Mouse (Mus musculus) cerebellum, adult 11 months (tissue): ENCODE measurements around the gene Tmco1.
"Not testable (repeated sequence)": the region's sequence is repeated elsewhere in the genome, so short reads cannot be mapped to it uniquely, and the experiment has no call there.

Source experiments
- DNase-seq: peaks from one replicate; pipeline ENCODE4 v3.0.0; 2022

The Tmco1 gene

DNA sequence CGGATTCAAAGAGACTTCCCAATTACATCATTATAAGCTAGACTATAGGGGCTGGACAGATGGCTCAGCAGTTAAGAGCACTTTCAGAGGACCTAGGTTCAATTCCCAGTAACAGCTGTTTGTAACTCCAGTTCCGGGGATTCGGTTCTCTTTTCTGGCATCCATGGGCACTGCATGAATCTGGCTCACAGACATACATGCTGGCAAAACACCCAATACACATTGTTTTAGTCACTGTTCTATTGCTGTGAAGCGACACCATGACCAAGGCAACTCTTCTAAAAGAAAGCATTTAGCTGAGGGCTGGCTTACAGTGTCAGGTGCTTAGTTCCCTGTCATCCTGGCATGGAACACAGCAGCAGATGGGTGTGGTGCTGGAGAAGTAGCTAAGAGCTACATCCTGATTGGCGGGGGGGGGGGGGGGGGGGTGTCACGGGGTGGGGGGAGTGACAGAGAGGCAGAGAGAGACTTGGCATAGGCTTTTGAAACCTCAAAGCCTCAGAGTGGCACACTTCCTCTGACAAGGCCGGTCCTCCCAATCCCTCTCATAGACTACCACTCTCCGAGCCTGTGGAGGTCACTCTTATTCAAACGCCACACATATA lies 31.1 kb downstream of the Tmco1 start:
- no peak for DNase-seq

DNA sequence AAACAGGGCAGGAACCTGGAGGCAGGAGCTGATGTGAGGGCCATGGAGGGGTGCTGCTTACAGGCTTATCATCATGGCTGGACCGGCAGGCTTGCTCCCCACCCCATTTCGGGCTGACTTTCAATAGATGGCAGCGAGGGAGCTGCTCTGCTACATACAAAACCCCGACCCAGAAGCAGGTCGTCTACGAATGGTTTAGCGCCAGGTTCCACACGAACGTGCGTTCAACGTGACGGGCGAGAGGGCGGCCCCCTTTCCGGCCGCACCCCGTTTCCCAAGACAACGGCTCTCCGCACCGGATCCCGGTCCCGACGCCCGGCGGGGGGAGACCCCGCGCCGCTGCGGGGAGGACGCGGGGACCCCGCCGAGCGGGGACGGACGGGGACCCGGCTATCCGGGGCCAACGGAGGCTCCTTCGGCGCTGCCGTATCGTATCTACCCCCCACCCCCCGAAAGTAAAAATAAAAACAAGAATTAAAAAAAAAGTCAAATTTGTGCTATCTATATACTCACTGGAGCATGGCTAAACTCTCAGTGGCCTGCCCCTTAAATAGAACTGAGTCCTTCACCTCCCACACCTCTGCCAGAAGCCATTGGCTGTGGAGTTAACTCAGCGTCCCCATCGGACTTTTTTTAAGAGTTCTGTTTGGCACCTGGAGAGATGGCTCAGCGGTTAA lies 32.1 kb downstream of the Tmco1 start:
- DNase-seq = no peak

DNA sequence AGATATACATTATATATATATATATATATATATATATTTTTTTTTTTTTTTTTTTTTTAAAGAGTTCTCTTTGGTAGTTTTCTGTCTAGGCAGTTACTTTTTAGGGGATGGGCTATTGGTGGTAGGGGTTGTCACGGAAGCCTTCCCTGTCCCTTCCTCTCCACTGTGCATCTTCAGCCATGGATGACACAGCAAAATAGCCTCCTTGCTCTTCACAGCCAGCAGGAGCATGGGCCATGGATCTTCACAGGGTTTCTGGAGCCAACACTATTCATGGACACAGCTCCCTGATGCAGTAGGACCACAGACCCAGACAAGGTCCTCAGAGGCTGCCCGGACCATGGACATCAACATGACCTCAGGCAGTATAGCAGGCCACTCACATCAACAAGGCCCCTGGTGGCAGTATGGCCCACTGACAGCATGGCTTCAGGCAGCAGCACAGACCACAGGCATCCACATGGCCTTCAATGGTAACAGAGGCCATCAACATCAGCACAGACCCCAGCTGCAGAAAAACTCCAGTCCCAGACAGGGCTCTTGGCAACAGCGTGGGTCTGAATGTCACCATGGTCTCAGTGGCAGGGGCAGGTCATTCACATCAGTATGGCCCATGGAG lies 32.8 kb downstream of the Tmco1 start:
- no peak for DNase-seq

DNA sequence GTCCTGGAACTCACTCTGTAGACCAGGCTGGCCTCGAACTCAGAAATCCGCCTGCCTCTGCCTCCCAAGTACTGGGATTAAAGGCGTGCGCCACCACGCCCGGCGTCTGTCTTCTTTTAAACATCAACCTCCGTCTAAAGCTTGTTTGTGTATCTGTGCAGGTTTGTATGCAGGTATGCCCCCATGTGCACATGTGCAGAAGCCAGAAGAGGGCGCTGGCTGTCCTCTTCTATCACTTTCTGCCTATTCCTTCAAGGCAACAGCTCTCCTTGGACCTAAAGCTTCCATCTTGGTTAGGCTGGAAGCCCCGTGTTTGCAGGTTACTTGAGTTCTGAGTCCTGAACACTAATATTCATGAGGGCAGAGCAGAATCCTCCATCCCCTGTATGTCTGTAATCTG lies 34.7 kb downstream of the Tmco1 start:
- no peak for DNase-seq

DNA sequence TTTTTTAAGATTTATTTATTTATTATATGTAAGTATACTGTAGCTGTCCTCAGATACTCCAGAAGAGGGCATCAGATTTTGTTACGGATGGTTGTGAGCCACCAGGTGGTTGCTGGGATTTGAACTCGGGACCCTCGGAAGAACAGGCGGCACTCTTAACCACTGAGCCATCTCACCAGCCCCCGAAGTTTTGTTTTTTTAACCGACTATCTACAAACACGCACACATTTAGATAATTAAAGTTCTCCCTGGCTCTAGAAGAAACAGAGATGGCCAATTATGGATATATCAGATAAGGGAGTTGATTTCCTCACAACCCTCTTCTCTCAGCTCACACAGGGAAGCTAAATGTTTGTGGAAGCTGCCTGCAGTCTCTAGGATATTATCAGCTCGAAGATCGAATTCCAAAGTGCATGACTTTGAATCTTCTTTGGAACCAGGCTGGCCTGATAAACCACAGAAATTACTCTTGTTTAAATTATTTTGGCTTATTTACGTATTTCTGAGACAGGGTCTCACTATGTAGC lies 37.9 kb downstream of the Tmco1 start:
- DNase-seq = not testable (repeated sequence)

DNA sequence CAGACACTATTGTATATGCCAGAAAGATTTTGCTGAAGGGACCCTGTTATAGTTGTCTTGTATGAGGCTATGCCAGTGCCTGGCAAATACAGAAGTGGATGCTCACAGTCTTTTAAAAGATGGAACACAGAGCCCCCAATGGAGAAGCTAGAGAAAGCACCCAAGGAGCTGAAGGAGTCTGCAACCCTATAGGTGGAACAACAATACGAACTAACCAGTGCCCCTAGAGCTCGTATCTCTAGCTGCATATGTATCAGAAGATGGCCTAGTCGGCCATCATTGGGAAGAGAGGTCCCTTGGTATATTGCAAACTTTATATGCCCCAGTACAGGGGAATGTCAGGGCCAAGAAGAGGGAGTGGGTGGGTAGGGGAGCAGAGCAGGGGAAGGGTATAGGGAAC lies 41.0 kb downstream of the Tmco1 start:
- DNase-seq = not testable (repeated sequence)

DNA sequence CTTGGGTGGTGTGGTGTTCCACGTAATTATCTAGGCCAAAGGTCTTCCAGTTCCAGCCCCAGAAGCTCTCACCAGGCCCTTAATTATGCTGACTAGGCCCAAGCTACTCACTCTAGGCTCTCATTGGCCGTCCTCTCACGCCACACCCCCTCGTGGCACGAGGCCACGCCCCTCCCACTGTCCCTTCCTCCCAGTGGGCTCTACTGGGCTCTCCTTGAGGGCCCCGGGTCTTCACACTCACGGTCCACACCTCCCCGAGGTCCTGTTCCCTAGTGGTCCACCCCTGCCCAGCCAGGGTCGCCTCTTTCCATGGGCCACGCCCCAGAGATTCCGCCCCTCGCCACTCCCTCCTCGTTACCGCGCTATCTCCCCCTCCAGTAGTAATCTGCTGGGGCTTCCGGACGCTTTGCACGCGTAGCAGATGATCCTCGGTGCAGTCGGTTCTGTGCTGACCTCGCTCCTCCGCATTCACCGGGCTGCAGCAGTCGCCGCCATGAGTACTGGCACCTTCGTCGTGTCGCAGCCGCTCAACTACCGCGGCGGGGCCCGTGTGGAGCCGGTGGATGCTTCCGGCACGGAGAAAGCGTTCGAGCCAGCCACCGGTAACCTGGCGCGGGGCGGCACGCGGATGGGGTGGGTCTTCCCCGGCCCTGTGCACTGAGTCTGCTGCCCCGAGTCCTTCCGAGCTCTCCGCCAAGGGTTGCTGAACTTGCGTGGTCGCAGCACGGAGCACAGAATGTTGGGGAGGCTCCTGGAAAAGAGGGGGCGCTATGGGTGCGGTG lies 41.8 kb downstream of the Tmco1 start, which contains the start of gene Aldh9a1:
Aldh9a1 (plus strand) TSS at position 177 of the 782 bp plus-strand sequence.
- peak; percentile 86 for DNase-seq

DNA sequence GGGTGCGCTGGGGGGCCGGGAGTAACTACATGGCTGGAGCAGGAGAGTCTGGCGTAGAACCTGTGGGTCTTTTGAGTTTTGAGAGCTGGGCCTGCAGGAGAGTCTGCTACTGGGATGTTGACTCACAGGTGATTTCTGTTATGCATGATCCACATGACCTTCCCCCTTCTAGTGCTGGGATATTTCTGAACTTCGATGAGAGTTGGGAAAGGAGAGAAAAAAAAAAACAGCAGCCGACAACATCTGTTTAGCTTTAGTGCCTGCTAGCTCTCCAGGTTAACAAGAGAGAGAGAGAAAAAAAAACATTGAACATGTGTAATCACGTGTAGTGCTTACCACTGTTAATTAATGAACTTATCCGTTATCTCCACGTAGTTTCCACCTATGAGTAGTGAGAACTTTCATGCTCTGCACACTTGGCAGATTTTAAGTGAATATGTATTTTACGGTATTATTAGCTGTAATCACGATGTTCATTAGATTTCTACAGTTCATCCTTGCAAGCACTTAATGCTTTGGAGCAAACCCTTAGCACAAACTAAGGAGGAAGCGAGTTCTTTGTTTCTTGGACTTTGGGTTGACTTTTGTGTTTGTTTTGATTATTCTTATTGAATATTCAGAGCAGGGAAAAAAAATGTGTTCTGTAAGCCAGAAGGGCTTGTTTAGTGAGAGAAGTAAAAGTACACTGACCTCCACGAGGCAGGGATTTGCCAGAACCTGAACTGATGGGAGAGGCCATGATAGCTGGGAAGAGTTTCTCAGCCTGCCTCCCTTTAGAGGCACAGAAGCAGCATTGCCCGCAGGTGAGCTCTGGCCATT lies 42.6 kb downstream of the Tmco1 start:
- DNase-seq = no peak

DNA sequence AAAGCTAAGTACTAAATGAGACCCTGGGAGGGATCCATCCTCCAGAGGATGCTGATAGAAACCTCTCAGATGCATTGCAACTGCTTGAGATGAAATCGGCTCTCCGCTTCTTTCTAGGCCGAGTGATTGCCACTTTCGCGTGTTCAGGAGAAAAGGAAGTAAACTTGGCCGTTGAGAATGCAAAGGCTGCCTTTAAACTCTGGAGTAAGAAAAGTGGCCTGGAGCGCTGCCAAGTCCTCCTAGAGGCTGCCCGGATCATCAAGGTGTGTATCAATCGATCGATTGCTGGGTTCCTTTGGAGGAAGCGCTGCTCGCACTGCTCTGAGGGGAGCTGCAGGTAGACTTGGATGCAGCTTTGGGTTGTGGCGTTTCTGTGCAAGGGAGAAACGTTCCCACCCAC lies 44.2 kb downstream of the Tmco1 start:
- DNase-seq = no peak

DNA sequence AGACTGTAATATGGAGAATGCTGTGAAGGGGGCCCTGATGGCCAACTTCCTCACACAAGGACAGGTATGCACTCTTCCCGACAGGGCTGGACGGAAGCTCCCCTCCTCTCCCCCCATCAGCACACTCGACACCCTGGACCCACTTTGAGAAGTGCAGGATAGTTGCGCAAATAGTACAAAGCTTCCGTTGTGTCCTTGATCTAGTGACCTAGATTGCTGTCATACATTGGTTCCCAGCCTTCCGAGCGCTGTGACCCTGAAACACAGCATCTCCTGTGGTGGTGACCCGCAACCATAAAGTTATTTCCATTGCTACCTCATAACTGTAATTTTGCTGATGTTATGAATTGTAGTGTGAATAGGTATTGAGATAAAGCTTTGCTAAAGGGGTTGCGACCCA lies 49.2 kb downstream of the Tmco1 start:
- no peak for DNase-seq

DNA sequence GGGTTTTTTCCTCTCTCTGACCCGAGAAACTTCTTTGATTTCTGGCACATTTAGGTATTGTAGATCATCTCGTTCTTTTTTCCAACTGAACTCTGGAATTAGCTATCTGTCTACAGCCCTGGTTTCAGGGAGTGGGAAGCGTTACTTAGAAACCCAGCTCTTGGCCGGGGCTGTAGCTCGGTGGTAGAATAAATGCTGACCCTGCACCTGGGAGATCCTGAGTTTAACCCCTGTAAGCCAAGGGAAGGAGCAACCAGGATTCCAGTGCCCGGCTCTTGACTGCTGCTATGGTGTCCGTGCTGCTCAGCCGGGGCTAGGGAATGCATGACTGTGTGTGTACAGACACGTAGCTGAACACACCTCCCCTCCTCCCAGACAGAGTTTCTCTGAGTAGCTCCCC lies 50.6 kb downstream of the Tmco1 start:
- DNase-seq = no peak

DNA sequence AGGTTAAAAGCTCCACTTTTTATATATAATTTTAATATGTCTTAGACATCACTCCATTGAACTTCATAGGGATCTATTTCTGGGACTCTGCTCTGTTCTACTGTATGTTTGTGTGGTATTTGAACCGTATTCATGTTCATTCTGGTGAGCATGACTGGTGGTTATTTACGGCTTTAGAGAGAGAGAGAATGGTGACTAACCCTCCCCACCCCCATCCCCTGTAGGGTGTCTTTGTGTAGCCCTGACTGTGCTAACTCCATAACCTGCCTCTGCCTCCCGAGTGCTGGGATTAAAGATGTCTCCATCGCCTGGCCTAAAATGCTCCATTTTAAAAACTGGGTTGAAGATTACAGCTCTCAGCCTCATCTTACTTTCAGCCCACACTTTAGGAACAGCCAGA lies 52.1 kb downstream of the Tmco1 start:
- DNase-seq = no peak

DNA sequence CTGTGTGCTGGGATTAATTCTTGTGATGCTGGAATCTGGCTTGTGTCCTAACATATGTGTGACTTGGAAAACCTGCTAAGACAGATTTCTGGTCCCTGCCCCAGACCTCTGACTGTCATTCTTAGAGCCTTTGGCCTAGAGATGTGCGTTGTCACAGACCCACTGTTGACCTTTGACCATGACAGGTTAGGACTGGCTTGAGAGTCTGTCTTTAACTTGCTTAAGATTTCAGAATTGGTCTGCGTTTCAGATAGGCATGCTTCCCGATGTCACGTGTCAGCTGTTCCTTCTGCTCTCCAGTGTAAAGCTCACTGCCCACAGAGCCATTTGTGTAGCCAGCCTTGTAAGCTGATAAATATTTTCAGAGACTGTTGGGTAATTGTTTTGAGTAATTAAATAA lies 54.6 kb downstream of the Tmco1 start:
- no peak for DNase-seq

DNA sequence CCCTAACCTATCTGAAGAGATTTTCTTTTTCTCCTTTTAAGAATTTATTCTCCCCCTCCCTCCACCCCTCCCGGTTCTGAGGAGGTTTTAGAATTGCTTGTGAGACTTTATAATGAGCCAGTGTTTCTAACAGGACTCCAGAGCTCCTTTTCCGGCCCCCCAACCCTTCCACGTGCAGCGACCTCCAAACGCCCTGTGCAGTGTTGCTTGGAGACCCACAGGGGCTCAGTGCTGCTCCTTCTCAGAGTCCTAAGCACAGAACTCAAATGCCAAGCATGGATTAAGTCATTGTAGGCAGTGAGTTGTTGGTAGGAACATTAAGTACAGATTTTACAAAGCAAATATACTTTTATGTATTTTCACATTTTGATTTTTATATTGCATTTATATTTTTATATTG lies 55.1 kb downstream of the Tmco1 start:
- DNase-seq = no peak

DNA sequence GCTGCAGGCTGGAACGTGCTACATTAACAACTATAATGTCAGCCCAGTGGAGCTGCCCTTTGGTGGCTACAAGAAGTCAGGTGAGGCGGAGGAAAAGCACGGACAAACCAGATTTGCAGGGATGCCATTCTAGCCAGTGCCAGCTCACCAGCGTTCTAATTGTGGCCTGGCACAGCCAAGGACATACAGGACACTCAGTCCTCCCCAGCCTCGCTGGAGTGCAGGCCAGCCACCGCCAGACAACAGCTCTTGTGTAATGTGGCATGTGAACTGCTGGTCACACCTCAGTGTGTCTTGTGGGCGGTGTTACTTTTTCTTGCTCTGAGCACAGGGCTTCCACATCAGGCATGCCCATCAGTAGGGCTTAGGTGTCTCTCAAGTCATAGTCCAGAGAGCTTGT lies 57.6 kb downstream of the Tmco1 start:
- DNase-seq = no peak

DNA sequence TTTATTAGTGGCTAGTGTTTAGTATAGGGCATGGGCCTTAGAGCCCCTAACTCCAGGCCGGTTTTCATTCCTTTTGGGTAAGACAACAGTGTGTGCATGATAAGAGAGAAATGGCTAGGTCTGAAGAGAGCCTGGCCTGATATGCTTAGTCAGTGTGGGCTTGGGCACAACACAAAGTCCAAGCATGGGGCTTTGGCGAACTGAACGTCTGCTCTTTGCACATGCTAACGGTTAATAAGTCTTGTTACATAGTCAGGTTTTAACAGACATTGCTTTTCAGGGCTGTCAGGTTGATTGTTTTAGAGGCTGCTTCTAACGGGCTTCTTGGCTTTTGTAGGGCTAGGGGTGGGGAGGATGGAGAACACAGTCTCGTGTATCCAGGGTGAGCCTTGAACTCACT lies 58.4 kb downstream of the Tmco1 start:
- DNase-seq = no peak

DNA sequence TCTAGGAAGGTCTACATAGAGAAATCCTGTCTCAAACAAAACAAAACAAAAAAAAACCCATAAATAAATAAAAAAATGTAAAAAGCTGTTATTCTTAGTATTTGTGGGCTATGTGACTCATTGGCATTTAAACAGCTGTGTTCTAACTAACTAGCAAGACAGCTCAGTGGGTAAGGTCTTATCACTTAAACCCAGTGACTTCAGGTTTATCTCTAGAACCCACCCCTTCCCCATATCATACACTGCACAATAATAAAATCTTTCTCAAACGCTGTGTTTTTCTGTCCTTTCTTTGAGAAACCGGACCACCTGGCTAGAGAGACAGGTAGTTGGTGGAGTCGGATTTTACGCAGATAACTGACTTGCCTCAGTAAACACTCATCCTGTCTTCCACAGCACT lies 59.8 kb downstream of the Tmco1 start:
- DNase-seq = no peak

DNA sequence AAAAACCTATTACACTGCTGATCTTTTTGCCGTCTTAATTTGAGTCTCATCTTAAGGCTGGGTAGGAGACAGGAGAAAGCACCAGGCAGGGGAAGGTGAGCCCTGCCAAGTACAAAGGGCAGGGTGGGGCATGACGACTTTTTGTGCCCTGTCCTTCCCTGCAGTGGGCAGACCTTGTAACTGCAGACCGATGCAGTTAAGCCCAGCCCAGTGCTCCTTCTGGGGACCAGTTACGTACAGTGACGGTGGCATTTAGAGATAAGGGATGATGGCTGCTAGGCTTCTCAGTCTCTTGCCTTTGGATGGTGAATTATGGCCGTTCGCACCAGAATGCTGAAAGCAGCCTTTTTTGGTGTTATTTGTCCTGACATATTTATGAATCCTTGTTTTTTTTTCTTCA lies 60.3 kb downstream of the Tmco1 start:
- DNase-seq = no peak

DNA sequence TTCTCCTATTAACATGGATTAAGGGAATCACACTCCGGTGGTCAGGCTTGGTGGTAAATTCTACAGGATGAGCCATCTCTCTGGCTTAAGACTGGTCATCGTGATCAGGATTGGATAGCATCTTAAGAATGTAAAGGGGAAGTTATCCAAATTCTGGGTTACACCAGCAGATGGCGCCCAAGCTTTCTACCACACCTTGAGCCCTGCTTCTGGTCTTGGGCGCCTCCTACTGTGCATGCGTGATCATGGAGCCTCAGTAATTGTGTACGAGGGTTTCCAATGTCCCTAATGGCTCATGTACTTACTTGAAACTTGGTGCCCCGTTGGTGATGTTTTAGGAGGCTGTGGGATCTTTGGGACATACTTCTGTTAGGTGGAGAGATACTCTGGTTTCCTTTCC lies 61.7 kb downstream of the Tmco1 start:
- peak; percentile 77 for DNase-seq

DNA sequence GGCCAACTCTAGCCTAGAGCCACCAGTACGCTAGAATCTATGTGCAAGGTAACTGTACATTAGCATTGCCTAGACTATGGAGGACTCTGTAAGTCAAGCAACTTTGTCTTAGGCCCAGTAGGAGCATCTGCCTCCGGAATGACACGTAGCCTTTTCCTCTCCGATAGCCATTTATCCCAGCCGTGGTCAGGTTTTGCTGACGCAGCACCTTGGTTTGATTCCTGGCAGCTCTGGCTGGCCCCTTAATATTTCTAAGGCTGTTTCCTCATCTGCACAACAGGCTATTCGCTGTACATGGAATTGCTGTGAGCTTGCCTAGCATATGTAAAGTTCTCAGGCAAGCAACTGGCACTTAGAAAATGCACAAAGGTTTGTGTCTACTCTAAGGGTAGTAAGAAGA lies 64.6 kb downstream of the Tmco1 start:
- DNase-seq = no peak

DNA sequence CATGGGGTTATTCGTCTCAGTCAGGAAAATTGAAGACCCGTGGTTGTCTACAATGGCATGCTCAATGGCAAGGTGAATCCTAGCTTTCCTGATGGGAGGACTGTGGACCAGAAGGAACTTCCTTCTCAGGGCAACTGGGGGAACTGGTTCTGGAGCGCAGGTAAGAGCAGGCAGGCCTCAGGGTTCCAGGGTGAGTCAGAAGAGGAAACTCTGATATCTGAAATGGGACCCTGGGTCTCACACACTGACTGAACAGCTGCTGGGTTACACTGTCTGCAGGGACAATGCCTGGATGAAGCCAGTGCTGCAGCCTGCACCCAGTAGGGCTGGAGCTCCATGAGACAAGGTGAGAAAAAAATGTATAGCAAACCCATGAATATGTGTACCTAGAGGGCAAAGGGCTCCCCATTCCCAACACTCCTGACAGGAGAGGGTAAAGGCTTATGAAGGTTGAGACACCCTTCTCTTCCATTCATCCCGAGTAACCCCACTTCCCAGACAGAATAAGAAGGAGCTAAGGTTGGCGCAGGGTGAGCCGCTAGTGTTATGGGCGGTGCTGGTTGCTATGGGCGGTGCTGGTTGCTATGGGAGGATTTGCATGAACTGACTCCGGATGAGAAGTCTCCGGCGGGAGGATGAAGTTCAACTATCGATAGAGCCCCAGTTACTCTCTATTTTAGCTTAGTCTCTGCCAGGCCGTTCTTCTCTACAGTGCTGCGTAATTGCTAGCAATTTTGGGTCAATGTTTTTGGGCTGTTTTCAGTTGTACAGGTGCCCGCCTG lies 66.0 kb downstream of the Tmco1 start:
- no peak for DNase-seq

DNA sequence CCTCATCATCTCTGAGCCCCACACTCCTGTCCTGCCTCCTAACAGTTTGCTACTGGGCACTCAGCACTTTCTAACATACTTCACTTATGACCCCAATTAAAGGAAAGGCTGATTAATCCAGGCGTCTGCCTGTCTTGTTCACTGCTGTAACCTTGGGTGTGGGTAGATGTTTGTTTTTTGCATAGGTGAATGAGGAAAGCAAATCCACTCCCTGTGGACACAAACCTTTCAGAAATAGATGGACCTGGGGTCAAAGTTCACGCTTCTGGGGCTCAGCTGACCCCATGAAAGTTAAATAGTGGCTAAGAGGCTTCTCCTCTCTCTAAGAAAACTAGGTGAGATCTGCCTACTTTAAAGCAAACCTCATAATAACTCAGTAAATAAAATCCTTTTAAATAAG lies 66.8 kb downstream of the Tmco1 start:
- DNase-seq = no peak
